In genomic region chr2:144240095-144240899, GRCm38 (mm10) we compare ENCODE assay signal across 17 mouse cellular contexts. TPM values are rescaled to one million over a fixed set of nuclear protein-coding genes. Genes with fewer than 3 reads are reported as not detected.
DNase-seq lines count a peak whose midpoint lies in the region; ATAC-seq lines count a peak whose summit lies in the region.
"Had no signal": no experiment of that assay in that cellular context is flagged by ENCODE, and none has a peak within 500 bp of the region (broad histone marks: within the 10 kb centered on the region; RNA-seq: fewer than 3 reads in every experiment).

No protein-coding gene starts in this region.

- H3K36me3 ChIP-seq in heart, embryonic 10.5 days, result no peaks in the 10 kb centered on the region
- no peaks in the 10 kb centered on the region for H3K36me3 ChIP-seq in lung, embryonic 16.5 days (ENCODE audit: control insufficient read depth, insufficient read depth, low read length)
- H3K36me3 ChIP-seq in embryonic facial prominence, embryonic 15.5 days, result no peaks in the 10 kb centered on the region
- H3K36me3 ChIP-seq in stomach, embryonic 15.5 days, result no peaks in the 10 kb centered on the region

- WGBS in heart, embryonic 10.5 days, result 83% methylated on average over 3 of the region's 3 CpGs
- 65% methylated on average over 3 of the region's 3 CpGs for WGBS in lung, embryonic 16.5 days
- 71% methylated on average over 3 of the region's 3 CpGs for WGBS in embryonic facial prominence, embryonic 15.5 days
- WGBS in stomach, embryonic 15.5 days, result 66% methylated on average over 3 of the region's 3 CpGs

- H3K9me3 ChIP-seq in heart, embryonic 10.5 days, result no peaks in the 10 kb centered on the region
- no peaks in the 10 kb centered on the region for H3K9me3 ChIP-seq in lung, embryonic 16.5 days (ENCODE audit: control insufficient read depth, low read length)
- no peaks in the 10 kb centered on the region for H3K9me3 ChIP-seq in embryonic facial prominence, embryonic 15.5 days (replicated peaks)
- H3K9me3 ChIP-seq in stomach, embryonic 15.5 days, result no peaks in the 10 kb centered on the region

- no peak overlapping the region for H3K9ac ChIP-seq in lung, embryonic 16.5 days (ENCODE audit: low read length)
- no peak overlapping the region for H3K9ac ChIP-seq in embryonic facial prominence, embryonic 15.5 days
- no peak overlapping the region for H3K9ac ChIP-seq in stomach, embryonic 15.5 days

- peak; percentile 68 for ATAC-seq in lung, embryonic 16.5 days (ENCODE audit: low read depth)
- ATAC-seq in embryonic facial prominence, embryonic 15.5 days (ENCODE audit: insufficient number of reproducible peaks, low FRiP score, low TSS enrichment, low read depth), result peak; percentile 87
- ATAC-seq in stomach, embryonic 15.5 days (ENCODE audit: insufficient read depth, low FRiP score, low read depth), result peak; percentile 36; the same call in 1 of the 2 replicates
- ATAC-seq: lung, postnatal 0 days had no signal

- H3K4me3 ChIP-seq in heart, embryonic 10.5 days, result no peak overlapping the region
- no peak overlapping the region for H3K4me3 ChIP-seq in lung, embryonic 16.5 days (ENCODE audit: low read length)
- no peak overlapping the region for H3K4me3 ChIP-seq in embryonic facial prominence, embryonic 15.5 days (replicated peaks)
- no peak overlapping the region for H3K4me3 ChIP-seq in stomach, embryonic 15.5 days (replicated peaks)

- intact Hi-C loops in heart, postnatal 25 days (cut with DNase I), result no loop called here

- H3K4me2 ChIP-seq in lung, embryonic 16.5 days (ENCODE audit: low read depth, low read length), result no peak overlapping the region
- H3K4me2 ChIP-seq in embryonic facial prominence, embryonic 15.5 days (replicated peaks), result no peak overlapping the region
- H3K4me2 ChIP-seq in stomach, embryonic 15.5 days, result no peak overlapping the region

- peak overlapping the region; percentile 18; the same call in 1 of the 2 replicates for H3K27ac ChIP-seq in heart, embryonic 10.5 days
- no peak overlapping the region for H3K27ac ChIP-seq in lung, embryonic 16.5 days (ENCODE audit: low read length)
- H3K27ac ChIP-seq in embryonic facial prominence, embryonic 15.5 days (replicated peaks), result peak overlapping the region; percentile 68
- 0 out of 2 replicates have a peak overlapping the region, but pooled peaks have one; percentile 32 for H3K27ac ChIP-seq in stomach, embryonic 15.5 days

- H3K27me3 ChIP-seq in heart, embryonic 10.5 days (ENCODE audit: insufficient read depth, poor library complexity, severe bottlenecking), result no peaks in the 10 kb centered on the region
- H3K27me3 ChIP-seq in lung, embryonic 16.5 days (ENCODE audit: control insufficient read depth, insufficient read depth, low read depth, low read length), result no peaks in the 10 kb centered on the region
- no peaks in the 10 kb centered on the region for H3K27me3 ChIP-seq in embryonic facial prominence, embryonic 15.5 days
- no peaks in the 10 kb centered on the region for H3K27me3 ChIP-seq in stomach, embryonic 15.5 days (replicated peaks)

- no peaks in the 10 kb centered on the region; the same call in 1 of the 2 replicates for H3K4me1 ChIP-seq in heart, embryonic 10.5 days
- peaks cover 4% of the 10 kb centered on the region; the same call in 1 of the 2 replicates for H3K4me1 ChIP-seq in lung, embryonic 16.5 days (replicated peaks; ENCODE audit: control insufficient read depth, insufficient read depth, low read length)
- H3K4me1 ChIP-seq in embryonic facial prominence, embryonic 15.5 days, result peaks cover 30% of the 10 kb centered on the region
- 0 out of 2 replicates have a peak, but pooled peaks cover 5% of the 10 kb centered on the region for H3K4me1 ChIP-seq in stomach, embryonic 15.5 days

- no peak for DNase-seq in heart, embryonic 10.5 days (ENCODE audit: low spot score)
- DNase-seq in heart, postnatal 25 days (ENCODE audit: low spot score), result no peak
- no peak for DNase-seq in lung, postnatal 25 days (ENCODE audit: low spot score)
- no peak for DNase-seq in spleen, postnatal 14 days (ENCODE audit: low spot score in 2 of 2)
- no peak for DNase-seq in adipocyte (ENCODE audit: low spot score)
- DNase-seq: adrenal gland, postnatal 36 days; cerebellum, postnatal 36 days; heart, adult 18-20 months; heart, postnatal 10 days; kidney, adult 11 months; kidney, postnatal 36 days; midbrain, embryonic 14.5 days; thymus, adult 2 months had no signal

RNA-seq across cellular contexts. Expression of gene Mgme1, which starts 30.2 kb away (rescaled TPM):
- 24.7 TPM in 2 replicates for polyA plus RNA-seq in heart, embryonic 10.5 days (2016; fragmentation: Nextera tagmentation; extraction: Ambion mirVana)
- 10 to 100 TPM; 12.3 to 12.4 TPM for total RNA-seq in heart, postnatal 25 days (2021)
- polyA plus RNA-seq in lung, embryonic 16.5 days (2015; fragmentation: Nextera tagmentation; extraction: Ambion mirVana), result 21.8 and 22.6 TPM in 2 replicates
- polyA plus RNA-seq in embryonic facial prominence, embryonic 15.5 days (2015; fragmentation: Nextera tagmentation; extraction: Ambion mirVana), result 17.9 and 18.6 TPM in 2 replicates
- polyA plus RNA-seq in stomach, embryonic 15.5 days (2015; fragmentation: Nextera tagmentation; extraction: Ambion mirVana), result 20.2 and 21.3 TPM in 2 replicates

RNA-seq across cellular contexts. Expression of gene Snx5, which starts 30.4 kb away (rescaled TPM):
- polyA plus RNA-seq in heart, embryonic 10.5 days (2016; fragmentation: Nextera tagmentation; extraction: Ambion mirVana), result 119 and 128 TPM in 2 replicates
- total RNA-seq in heart, postnatal 25 days (2021), result 10 to 100 TPM; 47.7 to 48.8 TPM
- polyA plus RNA-seq in lung, embryonic 16.5 days (2015; fragmentation: Nextera tagmentation; extraction: Ambion mirVana), result 101 and 103 TPM in 2 replicates
- 104 and 110 TPM in 2 replicates for polyA plus RNA-seq in embryonic facial prominence, embryonic 15.5 days (2015; fragmentation: Nextera tagmentation; extraction: Ambion mirVana)
- 122 and 130 TPM in 2 replicates for polyA plus RNA-seq in stomach, embryonic 15.5 days (2015; fragmentation: Nextera tagmentation; extraction: Ambion mirVana)

Comparison
In these comparisons a context has a peak if more than half of its experiments do, and no peak if none do; other contexts are left out.
1. ATAC-seq: peak in every context shown above with its lines; median percentile 87 in embryonic facial prominence, embryonic 15.5 days; 68 in lung, embryonic 16.5 days; 36 in stomach, embryonic 15.5 days.